Mouse (Mus musculus): ENCODE measurements around the gene H2-M5.

GRCm38 (mm10) chr17:36997033-36997735 lies 7.8 kb upstream of the H2-M5 start:
- no peak for TF ChIP-seq CTCF (IDR thresholded peaks at IDR 0.05; ENCODE audit: borderline replicate concordance, control insufficient read depth, extremely low read depth, insufficient read depth, low read length, poor library complexity)
- no peak for TF ChIP-seq POLR2A (IDR thresholded peaks at IDR 0.05; ENCODE audit: control insufficient read depth, extremely low read depth, insufficient read depth, low read length, poor library complexity)

Data from thymus, adult 2 months (tissue).